Mouse (Mus musculus) mouse trophoblast stem cell (cell line): ENCODE data around the gene Ppp2r5e.

ENCODE experiments used
- in situ Hi-C, 2 experiments: fragments of 300-500 bp; cut with MseI, MboI; formaldehyde crosslinking; loops; 2 replicates in 1 of 2; 3 replicates in 1 of 2; pipeline ENCODE4 v1.15.1; 2025

The Ppp2r5e gene

DNA sequence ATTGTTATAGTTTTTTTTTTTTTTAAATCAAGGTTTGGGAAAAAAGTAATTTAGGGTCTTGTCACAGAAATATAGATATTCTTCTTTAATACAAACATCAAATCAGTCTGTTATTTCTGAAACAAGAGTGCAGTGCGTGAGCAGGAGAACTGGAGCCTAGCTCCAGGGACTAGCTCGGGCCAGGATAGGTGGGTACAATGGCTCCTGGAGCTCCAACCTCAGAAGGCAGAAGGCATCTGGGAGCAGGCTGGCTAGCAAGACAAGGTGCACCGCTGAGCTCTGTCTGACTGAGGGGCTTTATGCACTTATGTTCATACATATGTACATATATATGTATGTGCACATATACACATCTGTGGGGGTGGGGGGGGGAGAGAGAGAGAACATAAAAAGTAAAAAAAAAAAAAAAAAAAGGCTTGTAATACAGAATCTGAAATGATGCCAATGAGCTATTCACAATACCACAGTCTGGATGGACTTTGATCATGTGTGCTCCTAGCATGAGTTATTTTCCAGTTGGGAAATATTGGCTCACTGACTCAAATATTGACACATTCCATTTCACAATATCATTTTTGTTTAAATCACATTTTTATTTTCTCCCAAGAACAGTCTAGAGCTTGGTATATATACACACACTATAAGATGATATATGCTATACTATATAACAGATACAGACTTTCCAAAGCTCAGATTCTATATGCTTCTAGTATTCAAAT, 109.3 kb downstream of the Ppp2r5e start:
- in situ Hi-C loops, result no loop called here

DNA sequence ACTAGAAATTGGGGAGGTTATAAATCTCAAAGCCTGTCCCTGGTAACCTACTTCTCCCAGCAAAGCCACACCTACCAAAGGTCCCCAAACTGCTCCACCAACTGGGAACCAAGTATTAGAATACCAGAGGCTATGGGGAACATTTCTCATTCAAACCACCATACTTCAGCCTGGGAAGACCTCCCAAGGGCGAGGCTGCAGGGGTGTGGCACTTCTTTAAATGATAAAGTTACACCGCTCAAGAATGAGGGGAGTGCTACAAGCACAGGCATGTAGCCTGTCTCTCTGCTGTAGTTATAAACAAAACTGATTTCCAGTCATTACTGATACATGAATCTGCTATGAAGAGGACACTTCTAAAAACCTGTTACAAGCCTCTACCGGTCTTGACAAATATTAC, 113.3 kb downstream of the Ppp2r5e start:
- in situ Hi-C loops, result no loop called here

DNA sequence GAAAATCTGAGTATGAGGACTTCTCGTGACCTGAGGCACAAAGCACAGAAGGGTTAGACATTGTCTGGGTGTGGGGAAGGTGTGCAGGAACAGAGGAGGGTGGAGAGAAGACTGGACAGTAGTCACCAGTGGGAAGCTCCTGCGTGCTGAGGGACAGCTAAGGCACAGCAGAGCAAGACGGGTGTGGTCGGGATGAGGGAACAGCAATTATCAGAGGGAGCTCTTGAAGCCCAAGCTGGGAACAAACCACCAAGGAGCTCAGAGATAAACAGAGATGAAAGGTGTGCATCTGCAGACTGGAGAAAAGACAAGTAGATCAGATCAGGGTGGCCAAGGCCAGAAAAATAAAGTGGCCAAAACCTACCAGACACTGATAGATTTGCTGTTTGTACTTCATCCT, 114.0 kb downstream of the Ppp2r5e start:
- in situ Hi-C loops, result no loop called here

DNA sequence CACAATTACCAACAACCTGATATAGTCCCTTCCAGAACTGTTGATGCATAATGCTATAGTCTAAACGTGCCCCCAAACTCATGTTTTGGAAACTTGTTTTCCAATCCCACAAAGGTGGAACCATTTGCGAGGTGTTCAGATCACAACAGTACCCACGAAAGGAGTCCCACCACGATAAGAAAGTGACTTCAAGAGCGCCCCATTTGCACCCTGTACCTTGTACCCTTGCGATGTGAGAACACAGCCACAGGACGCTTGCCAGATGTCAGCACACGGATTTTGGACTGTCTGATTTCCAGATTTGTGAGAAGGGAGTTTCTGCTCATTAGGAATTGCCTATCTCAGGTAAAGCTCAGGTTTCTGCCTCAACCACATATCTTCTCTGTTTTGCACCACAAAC, 116.0 kb downstream of the Ppp2r5e start:
- in situ Hi-C loops, result no loop called here

DNA sequence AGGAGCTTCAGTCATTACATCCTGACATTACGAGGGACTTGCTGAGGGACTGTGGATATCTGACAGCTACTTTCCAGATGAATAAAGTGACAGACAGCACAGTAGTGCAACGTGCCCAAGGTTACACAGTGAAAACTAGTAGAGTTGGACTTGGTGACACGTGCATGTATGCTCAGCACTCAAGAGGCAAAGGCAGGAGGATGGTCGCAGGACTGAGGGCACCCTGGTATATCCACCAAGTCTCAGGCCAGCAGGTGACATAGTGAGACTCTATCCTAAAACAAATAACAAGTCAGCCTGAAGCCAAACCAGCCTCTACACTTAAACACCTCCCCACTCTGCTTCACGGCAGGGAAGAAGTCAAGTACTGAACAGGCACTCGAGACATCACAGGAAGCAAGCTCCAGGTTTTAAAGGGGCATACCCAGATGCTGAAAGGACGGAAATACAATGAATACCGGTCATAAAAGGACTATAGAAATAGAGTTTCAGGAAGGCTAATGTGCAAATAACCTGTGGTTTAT, 116.6 kb downstream of the Ppp2r5e start:
- in situ Hi-C loops, result no loop called here

DNA sequence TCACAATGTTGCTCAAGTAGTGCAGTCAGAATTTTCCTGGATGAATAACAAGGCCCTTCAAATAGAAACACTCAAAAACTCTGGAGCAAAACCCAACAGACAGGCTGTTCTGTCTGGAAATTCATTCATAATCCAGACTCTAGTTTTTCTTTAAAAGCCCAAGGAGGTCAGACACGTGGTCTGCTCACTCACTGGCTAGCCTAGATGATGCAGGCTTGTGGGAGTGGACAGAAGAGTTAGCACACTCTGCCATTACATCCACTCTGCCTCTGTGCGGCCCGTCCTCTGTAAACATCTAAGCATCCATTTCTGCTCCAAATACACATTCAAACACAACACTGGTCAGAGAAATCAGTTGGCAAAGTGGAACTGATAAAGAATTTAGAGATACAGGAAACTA, 117.4 kb downstream of the Ppp2r5e start:
- in situ Hi-C loops, result no loop called here

DNA sequence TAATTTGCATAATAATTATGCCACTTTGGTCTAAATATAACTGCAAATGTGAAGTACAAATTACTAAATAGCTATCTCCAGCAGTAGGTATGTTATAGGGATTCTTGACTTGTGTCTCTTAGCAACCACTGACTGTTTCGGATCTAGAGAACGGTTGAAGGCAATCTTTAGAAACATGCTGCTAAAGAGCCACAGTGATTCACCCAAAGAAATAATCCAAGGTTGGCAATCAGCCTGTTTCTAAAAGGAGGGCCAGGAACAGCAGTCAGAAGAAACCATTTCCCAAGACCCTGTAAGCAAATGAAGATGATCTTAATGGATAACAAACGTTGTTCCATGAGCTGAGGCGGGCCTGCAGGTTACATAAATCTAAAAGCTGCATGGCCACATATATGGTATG, 117.9 kb downstream of the Ppp2r5e start:
- in situ Hi-C loops, result no loop called here

DNA sequence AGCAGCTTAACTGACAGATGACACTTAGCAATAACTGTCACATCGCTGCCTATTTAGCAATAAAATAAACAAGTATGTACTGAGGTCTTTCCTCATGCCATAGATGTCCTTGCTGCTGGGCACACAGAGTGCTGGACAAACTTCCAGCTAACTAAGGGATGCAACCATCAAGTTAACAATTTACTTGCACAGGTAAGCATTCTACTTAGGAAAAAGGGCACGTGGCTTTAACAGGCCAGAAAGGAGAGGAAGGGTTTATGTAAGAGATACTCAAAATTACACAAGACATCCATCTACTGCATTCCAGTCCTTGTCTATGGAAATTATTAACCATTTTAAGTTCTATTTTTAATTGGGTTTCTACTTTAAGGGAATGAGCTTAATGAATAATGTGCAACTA, 123.0 kb downstream of the Ppp2r5e start:
- in situ Hi-C loops, result no loop called here

DNA sequence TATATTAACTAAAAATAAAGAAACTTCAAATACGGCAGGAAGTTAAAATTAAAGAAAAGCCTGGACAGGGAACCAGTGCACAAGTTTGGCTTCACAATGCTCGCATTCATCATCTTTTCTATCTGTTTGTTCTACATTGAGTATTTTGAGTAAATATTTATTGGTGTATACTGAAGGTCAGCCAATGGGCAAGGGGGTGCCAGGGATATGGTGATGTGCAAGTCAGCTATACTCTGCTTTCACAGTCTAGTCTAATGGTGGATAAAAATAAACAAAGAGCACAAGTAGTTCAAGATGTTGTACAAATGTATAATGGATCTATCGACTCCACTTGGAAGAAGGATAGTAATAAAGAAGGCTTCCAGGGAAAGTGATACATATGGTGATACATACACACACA, 123.9 kb downstream of the Ppp2r5e start:
- in situ Hi-C loops, result no loop called here

DNA sequence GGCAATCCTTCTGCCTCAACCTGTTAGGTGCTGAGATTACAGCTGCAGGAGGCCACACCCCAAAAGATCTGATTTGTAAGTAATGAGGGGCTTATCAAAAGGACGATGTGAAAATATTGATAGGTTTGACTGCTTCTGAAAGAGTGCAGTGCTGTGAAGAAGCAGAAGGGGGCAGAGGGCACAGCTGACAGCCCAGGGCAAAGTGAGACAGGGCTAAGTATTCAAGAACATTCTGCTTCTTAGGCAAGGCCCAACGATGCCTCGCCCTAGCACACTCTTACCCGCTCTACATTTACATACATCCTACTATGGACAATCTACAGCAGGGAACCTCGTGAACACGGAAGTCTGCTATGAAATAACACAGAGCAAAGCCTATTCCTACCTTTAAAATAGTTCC, 128.2 kb downstream of the Ppp2r5e start:
- in situ Hi-C loops, result loop anchor here in 1 of 2 experiments (10.0 kb wide), 1 partner anchor 187 kb away; no protein-coding TSS in a partner anchor

DNA sequence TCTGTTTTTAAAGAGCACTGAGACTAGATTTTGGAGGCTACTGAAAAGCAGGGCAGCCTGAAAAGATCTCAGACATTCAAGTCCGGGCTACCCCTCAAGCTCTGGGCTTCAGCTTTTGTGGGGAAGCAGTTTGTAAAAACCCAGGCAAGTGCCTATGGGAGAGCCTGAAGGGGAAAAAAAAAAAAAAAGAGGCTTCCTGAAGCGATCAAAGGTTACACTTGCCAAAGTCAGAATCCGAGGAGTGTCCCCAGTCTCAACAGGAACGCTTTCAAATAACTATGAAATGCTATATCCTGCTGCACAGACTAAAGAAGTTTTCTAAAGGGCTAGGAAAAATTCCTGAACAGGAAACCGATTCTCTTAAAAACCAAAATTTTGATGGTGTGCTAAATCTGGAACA, 128.9 kb downstream of the Ppp2r5e start:
- in situ Hi-C loops, result loop anchor here in 1 of 2 experiments (10.0 kb wide), 1 partner anchor 188 kb away; no protein-coding TSS in a partner anchor

DNA sequence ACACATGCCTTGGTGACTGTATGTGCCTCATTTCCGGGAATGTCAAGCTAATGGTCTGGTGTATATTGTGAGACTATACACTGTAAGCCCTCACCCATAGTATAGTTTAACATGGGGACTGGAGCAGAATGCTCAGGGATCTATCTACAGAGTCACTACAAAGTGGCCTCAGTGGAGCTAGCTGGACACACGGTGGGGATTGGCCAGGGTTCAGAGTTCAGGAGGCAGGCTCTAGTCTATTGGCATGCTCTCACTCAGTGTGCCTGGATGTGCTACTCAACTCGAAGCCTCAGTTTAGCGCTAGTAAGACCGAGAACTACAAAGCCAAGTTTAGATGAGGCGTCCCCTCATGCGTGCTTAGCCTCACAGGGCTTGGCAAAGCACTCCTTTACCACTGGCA, 129.8 kb downstream of the Ppp2r5e start:
- in situ Hi-C loops, result loop anchor here in 1 of 2 experiments (10.0 kb wide), 1 partner anchor 189 kb away; no protein-coding TSS in a partner anchor

DNA sequence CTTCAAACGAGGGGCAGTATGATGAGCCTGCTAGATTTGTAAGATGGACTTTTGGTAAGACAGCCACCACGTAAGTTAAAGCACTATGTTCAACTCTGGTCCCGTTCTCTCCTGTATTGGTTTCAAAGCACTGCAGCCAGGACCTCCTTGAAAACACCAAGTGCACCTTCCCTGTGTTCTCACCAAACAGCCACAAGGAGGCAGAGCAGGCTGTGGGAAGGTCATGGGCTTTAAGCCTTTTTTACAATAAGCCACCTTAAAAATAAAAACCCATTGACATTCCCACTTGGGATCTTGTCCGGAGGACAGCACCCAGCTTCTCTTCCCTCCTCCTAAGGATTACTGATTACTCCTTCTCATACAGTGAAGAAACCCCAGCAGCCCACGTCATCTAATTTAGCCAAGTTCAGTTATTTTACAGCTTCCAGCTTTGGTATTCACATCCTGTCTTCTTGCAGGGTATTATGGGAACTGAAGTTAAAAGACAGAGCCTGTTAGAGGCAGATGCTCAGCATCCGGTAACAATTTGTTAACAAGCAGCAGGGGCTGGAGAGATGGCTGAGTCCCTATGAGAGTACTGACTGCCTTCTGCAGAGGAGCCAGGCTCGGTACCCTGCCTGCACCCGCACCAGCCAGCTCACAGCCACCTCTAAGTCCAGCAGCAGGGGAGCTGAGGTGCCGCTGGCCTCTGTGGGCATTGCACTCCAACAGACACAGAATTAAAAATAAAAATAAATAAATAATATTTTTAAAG, 131.9 kb downstream of the Ppp2r5e start:
- in situ Hi-C loops, result loop anchor here in 1 of 2 experiments (10.0 kb wide), 1 partner anchor 191 kb away; no protein-coding TSS in a partner anchor

DNA sequence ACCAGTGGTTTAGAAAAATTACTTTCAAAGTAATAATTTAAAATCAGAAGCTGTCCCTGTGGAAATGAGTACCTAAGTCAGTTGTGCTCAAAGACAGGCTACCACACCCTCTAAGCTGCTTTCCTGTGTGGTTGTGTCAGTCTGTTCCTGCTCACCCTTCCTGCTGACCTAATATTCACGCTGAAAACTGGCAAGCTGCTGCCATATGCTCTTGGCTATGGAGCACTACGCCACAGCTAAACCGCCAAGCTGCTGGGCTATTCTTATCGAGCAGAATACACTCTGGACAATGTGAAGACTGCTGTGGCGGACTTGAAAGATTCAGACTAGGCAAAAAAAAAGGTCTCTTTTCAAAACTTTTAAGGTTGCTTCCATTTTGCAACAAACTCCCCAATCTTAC, 135.5 kb downstream of the Ppp2r5e start:
- in situ Hi-C loops, result loop anchor here in 1 of 2 experiments (10.0 kb wide), 1 partner anchor 194 kb away; no protein-coding TSS in a partner anchor

DNA sequence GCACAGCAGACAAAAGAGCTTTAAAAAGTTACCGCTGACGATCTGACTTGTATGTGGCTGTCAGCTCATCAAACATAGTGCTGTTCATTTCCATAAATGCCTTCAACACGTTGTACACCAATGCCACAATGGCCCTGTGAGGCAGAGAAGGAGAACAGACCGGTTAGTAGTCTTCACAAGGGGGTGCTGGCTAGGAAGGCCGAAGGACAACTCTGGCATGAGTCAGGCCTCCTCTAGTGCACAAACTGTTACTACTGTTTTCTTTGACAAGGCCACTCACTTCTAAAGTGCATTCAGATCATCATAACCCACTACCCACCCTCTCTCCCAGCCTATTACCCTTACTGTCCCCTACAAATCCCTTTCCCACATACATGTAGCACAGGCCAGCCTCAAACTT, 136.4 kb downstream of the Ppp2r5e start:
- in situ Hi-C loops, result loop anchor here in 1 of 2 experiments (10.0 kb wide), 1 partner anchor 195 kb away; no protein-coding TSS in a partner anchor

DNA sequence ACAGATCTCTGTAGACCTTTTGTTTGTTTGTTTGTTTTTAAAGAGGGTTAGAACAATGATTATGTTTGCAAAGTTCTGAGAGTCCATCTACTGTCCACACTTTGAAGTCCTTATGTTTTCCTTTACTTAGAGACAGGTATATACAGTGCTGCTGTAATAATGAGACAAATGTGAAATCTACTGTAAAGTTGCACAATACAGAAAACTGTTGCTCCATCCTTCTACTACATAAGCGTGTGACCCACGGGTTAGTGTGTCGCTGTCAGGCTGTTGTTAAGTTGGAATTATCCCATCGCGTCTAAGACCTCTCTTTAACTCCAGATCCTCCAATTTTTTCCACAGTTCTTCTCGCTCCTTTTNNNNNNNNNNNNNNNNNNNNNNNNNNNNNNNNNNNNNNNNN, 142.6 kb downstream of the Ppp2r5e start:
- in situ Hi-C loops, result no loop called here

DNA sequence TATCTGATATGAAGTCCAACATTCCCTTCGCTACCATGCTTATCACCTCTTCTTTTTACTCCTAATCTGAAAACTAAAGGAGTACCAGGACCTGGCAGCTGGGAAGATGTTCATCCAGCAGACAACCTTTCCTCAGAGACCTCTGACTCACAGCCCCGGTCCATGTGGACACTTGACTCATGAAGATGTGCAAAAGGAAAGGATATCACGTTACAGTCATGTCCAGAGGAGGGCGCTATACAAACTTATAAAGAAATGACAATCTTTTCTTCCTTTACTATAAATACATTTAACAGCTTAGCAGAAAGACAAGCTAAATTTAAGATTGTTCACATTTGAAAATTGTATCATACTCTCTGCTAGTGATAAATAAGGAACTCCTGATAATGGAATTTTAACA, 143.0 kb downstream of the Ppp2r5e start:
- in situ Hi-C loops, result no loop called here

DNA sequence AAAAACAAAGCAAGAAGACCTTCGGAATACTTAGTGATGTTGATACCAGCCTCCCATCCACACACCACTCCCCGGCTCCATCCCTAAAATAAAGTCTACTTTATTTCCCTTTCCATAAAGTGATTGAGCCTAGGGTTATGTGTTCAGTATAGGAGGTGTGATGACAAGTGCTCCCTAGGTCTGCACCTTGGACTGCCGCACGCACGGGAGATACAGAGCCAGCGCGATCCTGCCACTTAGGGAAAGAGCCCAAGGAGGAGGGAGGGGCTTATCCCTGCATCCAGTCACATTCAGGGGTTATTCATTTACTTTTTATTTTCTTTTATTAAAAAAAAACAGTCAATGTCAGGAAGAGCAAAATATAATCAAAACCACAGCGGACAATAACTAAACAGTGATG, 145.5 kb downstream of the Ppp2r5e start:
- in situ Hi-C loops, result no loop called here

DNA sequence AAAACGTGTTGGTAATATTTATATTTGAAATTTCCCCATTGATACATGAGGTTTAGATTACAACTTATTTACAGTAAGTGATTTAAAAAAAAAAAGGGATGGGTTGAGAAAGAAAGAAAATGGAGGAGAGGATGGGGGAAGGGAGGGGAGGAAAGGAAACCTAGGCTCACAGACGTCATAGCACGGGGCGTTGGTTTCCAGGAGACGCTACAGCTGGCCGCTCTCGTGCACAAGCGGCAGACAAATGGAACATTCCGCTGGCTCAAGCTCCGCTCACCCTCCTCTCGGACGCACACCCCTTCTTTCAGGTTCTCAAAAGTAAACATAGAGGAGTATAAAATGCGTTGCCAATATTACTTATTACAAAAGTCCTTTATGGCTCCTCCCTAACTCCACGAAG, 146.0 kb downstream of the Ppp2r5e start:
- in situ Hi-C loops, result no loop called here

DNA sequence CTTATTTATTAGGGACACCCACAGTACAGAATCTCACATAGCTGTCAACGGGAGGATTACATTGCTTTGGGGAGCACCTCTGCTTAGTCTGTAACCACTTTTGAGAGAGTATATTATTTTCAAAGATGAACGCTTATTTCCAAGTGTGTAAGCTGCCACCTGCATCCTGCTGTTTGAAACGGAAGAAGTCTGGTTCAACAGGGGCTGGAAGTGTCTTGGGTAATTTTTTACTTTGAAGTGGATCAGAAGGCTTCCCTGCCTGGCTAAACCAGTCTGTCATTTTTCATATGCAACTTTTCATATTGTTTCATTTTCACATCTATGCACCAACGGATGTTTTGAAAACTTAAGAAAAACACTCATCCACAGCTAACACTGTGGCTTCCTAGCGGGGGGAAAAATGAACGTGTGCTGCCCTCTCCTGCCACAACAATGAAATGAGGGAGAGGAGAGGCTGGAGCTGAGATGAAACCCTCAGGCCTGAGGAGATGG, 146.5 kb downstream of the Ppp2r5e start:
- in situ Hi-C loops, result no loop called here

DNA sequence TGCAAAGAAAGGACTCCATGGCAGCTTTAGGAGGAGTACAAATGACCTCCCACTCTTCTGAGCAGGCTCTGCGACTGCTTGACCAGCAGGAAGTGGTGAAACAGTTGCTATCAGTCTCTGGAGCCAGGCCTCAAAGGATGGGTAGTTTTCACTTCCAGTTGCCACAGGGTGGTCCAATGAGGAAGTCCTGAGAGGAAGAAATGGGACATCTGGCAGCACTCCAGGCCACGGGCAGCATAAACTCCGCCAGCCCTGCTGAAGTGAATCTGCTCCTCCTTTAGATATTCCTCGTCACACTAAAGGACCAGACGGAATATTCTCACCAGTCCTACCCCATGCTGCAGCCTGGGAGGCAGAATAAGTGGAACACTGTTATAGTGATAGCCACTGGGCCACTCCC, 147.1 kb downstream of the Ppp2r5e start:
- in situ Hi-C loops, result no loop called here

DNA sequence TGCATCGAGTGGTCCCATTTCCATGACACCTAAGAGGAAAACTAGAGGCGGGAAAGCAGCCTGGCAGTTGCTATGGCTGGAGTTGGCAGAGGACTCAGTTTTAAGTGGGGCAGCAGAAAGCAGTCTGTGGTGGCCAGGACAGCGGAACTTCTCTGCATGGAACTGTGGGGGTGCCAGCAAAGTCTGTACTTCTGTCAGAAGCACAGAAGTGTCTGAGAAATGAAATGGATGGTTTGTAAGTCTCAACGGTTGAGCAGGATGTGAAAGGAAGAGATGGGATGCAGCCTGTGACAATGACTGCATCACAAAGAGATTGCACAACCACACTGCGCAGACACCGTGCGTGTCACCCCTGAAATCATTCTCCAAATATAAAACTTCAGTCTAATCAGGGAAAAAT, 149.8 kb downstream of the Ppp2r5e start:
- in situ Hi-C loops, result no loop called here
